Mouse (Mus musculus): Measurements from ENCODE around the gene Olfr147.

DNA sequence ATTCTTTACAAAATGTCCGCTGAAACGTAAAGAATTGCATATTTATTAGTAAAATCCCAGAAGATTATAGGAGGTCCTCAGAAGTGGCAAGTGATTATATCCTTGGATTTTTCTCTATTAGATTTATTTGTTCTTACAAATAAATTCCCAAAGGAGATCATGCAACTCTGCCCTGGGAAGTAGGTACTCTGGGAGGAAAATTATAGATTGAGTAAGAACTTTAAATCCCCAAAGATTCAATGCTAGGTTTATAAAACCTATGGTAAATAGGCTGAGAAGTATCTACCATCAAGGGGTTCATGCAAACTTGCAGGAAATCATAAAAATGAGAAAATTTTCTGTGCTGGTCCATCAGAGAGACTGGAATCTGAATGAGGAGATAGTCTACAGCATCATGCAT, 34.9 kb upstream of the Olfr147 start, which contains the start of gene Olfr250:
- TF ChIP-seq CTCF (IDR thresholded peaks at IDR 0.05; ENCODE audit: insufficient read depth, low read length) (no peak), POLR2A (IDR thresholded peaks at IDR 0.05; ENCODE audit: borderline replicate concordance, extremely low read depth, low read depth, low read length) (no peak)

Measured in lung, adult 2 months (tissue).